Mouse (Mus musculus): ENCODE results near the gene Pfn3.

Pfn3 gene

DNA sequence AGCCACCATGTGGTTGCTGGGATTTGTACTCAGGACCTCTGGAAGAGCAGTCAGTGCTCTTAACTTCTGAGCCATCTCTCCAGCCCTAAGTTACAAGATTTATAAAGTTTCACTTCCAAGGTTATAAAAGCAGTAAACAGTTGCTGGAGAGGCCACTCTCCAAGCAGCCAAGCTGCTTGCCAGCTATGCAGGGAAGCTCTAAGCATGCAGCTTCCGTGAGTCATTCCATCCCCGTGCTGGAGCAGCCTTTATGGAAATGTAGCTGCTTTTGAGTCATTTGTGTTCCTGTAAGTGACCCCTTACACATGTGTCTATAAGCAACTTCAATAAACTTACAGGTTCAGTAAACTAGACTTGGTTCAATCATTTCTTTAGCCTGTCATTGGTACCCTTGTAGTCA, 15.5 kb upstream of the Pfn3 start:
- DNase-seq (ENCODE audit: low read depth, low spot score): no peak

DNA sequence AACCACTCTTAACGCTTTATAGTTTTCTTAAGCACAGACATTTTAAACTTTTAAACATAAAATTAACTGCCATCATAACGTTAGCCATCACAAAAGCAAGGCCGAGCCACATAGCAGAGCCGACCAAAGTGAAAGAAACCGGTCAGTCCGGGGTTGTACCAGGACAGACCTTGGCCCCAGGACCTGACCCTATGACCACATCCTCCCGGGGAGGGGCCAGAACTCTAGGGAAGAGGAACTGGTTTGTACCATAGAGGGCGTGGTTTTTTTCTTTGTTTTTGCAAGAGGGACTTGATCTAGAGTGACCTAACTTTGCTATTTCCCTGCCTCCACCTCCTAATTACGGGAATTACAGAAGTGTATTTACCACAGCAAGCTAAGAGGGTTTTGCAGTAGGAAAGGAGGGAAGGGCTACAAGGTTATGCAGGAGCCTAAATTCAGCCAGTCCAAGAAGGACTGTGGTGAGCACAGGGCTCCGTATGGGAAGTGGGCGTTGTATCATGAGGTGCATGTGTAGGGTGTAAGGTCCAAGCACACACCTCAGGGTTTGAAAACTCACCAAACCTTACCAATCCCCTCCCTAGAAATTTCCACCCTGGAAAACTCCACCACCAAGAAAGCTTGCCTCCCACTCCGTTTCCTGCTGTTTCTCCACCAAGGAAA, 14.3 kb upstream of the Pfn3 start:
- no peak for DNase-seq (ENCODE audit: low read depth, low spot score)

DNA sequence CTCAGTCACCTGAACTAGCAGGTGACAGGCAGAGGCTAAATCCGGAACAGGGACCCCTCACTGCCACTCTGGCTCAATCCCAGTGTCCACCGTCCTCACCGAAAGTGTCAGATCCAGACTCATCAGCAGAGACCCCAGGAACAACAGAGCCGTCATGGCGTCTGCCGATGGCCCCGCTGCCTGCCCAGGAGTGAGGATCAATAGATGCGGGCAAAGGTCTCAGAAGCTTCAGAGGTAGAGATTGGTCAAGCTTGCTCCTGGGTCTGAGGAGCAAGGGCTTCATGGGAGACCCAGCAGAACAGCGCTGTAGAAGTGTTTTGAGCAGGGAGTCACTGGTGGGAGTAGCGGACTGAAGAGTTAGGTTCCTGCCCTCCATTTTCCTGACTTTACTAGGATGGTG, 11.6 kb upstream of the Pfn3 start, which contains the start of gene F12:
Gene F12, minus strand, starts transcription at position 181 of the 400 bp plus-strand sequence.
- DNase-seq (ENCODE audit: low read depth, low spot score): no peak

DNA sequence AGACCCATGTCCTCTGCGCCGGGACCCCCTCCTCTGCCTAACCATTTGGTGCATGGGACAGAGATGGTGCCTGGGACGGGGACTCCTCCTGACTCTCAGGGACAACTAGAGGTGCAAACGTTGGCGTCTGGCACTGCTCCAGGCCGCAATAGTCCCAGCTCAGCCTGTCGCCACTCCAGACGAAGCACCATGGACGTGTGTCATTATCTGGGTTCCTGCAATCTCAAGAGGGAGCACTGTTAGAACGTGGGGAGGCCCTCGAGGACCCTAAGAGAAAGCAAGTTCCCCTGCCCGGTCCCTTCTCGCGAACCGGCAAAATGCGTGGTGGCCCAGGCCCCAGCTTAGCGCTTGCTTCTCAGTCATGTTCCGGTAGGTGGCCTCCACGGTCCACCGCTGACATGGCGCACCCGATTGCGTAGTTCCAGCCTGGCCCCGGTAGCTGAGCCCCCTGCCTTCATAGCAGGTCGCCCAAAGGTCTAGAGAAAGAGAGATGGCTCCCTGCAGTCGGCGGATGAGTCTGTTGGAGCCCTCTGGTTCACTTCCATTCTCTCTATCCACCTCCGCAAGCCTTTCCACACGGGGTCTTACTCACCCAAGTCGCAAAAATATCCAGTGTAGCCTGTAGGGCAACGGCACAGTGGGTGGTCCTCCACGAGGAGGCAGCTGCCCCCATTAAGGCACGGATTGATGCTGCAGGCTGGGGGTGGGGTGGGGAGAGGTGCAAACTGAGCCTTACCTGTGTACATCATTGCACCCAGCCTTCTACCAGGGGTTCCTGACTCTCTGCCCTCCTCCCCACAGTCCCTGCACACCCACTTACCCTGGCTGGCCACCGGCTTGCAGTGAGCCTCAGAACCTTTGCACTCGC, 6.1 kb upstream of the Pfn3 start:
- DNase-seq (ENCODE audit: low read depth, low spot score): peak; percentile 27

DNA sequence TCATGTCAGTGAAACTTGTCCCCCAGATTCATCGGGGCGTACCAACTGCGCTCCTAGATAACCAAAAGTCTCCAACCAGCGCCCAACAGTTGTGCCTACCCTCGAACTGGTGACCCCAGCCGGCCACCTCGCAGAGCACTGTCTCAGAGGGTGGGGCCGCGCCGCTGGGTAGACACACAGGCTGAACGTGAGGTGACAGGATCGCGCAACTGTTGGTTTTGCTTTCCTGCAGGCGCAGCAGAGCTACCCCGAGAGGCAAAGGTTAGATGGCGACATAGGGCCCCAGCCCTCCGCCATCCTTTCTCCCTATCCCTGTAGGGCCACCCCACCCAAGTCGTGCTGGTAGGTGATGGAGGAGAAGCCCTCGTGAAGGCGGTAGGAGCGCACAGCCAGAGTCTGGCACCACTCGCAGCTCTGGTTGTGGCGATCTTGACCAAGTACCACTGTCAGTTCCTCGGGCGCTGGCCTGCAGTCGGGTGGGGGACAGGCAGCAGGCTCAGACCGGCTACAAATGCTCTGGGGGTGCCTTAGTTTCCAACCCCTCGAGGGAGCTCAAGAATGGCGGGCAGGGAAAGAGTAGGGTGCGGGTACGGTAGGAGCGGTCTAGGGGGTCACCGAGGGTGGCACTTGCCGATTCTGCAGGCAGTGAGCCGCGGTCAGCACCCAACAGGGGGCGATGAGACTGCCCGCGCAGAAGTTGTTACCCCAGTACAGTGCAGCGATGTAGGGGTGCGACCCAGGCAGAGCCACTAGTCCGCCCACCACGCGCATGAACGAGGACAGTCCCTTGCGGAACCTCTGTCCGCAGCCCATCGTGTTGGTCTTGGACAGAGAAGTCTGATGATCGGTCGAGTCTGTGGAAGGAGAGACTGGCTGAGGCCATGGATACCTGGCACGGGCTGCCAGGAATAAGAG, 5.2 kb upstream of the Pfn3 start:
- DNase-seq (ENCODE audit: low read depth, low spot score): peak; percentile 29

DNA sequence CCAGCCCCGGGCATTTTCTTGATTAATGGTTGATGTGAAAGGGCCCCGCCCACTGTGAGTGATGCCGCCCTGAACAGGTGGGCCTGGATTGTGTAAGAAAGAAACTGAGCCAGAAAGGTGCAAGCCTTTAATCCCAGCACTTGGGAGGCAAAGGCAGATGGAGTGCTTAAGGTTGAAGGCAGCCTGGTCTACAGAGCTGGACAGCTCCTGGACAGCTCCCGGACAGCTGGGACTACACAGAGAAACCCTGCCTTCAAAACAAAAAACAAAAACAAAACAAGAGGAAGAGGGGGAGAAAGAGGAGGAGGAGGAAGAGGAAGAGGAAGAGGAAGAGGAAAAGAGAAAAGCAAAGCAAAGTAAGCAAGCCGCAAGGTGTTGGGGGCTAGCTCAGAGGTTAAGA, 4.1 kb upstream of the Pfn3 start:
- DNase-seq (ENCODE audit: low read depth, low spot score): no peak

DNA sequence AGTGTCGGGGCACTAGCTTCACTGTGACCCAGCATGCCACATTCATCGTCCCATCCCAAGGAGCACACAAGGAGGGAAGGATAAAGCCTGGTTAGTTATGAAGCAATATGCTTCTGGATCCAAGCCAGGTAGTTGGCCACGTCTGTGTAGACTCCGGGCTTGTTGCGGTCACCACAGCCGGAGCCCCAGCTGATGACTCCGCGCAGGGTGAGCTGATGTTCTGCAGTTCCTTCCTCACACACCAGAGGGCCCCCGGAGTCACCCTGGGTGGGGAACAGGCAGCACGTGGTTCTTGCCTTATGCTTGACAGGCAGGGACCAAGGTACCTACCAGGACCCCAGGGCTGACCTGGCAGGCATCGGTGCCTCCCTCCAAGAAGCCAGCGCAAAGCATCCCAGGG, 3.0 kb upstream of the Pfn3 start:
- peak; percentile 85 for DNase-seq (ENCODE audit: low read depth, low spot score)

DNA sequence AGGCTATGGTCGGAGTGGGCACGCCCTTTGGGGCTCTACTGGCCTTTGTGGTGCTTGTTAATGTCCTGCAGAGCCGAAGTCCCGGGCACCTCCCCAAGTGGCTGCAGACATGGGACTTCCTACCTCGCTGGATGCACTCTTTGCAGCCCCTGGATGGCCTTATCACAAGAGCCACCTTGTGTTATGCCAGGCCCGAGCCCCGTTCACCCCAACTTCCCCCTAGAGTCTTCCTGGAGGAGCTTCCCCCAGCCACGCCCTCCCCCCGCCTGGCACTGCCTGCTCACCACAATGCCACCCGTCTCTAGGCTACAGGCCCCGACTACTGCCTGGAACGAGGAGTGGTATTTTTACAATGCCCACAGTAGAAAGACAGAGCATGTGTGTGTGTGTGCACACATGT, 1.7 kb downstream of the Pfn3 start:
- DNase-seq (ENCODE audit: low read depth, low spot score): no peak

DNA sequence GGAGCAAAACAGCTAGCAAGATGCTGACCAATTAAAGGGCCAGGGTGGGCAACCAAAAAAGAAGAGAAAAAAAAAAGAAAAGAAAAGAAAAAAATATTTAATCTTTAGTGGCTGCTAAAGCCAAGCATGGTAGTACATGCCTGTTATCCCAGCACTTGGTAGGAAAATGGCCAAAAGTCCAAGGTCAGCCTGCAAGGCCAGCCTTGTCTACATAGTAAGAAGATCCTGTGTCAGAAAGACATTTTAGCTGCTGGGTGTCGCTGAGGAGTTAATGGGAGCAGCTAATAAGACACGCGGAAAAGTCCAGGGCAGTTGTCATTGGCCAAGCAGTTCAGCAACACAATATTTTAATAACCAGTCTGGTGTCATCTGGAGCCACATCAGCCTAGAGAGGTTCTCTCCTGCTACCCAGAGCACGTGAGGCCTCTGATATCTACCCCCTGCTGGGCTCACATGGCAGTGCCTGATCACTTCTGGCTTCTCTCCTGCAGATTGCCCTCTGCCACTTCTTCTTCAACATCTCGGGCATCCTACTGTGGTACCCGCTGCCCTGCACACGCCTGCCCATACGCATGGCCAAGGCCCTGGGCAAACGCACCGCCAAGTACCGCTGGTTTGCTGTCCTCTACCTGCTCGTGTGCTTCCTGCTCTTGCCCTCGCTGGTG, 2.3 kb downstream of the Pfn3 start:
- no peak for DNase-seq (ENCODE audit: low read depth, low spot score)

DNA sequence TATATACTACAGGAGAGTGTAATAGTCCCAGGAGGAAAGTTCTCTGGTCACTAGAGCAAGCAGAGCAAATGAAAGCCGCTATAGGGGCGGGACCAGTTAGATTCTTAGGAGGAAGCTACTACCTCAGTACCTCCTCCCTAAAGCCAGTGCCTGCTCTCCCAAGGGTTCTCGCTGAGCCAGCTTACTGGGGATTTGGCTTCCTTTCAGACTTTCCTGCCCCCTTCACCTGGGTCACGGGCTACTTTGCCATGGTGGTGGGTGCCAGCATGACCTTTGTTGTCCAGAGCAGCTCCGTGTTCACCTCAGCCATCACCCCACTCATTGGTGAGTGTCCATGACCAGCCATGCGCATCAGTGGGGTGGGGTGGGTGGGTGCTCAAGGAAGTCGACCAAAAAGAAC, 3.2 kb downstream of the Pfn3 start:
- DNase-seq (ENCODE audit: low read depth, low spot score): no peak

DNA sequence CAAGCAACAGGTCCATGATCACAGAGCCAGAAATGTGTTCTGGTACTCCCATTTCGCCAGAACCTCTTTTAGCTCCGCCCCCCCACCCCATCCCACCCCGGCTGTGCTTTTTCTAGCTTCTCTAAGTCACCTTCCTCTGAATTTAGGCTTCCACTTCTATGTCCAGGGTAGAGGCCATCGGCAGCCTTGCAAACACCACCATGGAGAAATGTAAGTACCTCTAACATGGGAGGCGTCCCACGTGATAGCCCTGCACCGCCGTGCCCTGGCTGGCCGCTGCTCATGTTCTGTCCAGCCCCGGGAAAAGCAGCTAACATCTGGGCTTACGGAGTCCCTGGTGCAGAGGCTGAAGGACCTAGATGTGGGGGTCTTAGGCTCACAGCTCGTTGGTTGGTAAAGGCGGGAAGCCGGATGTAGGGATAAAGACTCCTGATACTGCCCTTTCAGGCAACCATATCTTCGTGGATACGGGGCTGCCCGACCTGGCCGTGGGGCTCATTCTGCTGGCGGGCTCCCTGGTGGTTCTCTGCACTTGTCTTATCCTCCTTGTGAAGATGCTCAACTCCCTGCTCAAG, 6.4 kb downstream of the Pfn3 start:
- DNase-seq (ENCODE audit: low read depth, low spot score): no peak

DNA sequence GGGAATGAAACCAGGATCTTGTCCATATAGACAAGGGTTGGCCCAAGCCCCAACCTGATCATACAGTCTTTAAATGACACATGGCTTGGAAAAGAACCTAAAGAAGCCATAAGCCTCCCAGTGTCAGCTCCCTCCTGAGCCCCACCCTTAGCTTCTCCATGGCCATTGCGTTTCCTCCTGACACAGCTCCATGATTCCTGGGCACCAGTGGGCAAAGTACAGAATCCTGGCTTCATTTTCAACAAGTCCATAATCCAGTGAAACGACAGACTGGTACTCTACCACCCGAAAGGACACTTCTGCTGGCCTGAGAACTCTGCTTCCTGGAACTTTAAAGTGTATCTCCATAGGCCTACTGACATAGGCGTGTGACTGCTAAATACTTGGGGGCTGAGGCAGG, 7.7 kb downstream of the Pfn3 start:
- DNase-seq (ENCODE audit: low read depth, low spot score): no peak

DNA sequence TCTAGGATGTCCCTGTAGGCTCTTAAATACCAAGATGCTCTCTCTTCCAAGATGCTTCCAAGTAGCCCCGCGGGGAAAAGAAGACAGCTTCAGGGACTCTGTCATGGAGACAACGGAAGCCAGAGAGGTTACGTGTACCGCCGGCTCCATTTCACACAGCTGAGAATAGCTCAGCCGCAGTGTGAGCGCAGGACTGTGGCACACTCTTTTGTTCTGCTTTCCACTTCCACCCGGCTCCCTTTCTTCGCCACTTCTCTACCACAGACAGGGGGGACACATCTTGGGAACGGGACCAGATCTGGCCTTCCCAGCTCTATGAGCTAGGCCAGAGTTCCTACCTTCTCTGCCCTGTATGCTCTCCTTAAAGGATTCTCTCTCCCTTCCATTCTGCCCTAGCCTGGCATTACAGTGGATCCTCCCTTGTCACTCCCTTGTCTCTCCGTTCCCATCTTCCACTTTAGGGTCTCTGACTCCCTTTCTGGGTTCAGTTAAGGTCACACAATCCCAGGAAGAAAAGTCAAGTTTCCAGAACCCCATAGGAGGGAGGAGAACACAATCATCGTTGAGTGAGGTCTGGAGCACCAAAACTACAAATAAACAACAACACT, 9.1 kb downstream of the Pfn3 start:
- DNase-seq (ENCODE audit: low read depth, low spot score): no peak

DNA sequence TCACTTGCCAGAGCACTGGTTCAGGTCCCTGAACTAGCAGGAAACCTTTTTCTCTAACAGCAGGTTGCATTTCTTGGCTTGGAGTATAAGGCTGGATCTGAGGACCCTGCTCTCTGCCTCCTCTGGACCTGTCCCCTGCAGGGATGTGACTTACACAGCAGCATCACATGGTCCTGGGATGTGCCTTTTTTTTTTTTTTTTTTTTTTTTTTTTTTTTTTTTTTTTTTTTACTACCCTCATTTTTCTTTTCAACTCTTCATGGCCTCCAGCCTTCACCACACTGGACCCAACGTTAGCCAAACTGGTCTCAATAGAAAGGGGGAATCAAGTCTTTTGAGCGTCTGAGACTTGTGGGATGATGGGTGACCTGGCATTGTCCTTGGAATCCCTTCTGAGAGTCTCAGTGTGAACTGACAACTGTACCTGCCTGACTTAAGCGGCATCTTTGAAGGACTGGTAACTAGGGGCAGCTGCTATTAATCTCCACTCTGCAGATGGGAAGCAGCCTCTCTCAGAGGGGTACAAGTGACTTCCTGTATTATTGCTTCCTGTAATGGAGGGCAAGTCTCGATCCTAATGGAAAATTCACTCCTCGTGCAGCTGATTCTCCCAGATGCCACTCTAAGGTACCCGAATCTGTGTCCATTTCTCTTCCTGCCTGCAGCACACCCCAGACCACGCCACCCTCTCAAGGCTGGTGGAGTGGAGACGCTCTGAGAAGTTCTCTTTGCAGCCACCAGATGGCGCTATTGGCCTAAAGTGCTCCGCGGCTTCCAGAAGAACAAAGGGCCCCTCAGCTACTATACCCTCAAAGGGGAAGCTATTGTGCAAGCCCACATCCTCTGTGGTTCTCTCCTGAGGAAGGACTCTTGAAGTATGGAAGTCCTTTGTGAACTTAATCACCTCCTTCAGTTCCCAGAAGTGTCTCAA, 9.9 kb downstream of the Pfn3 start:
- peak; percentile 85 for DNase-seq (ENCODE audit: low read depth, low spot score)

DNA sequence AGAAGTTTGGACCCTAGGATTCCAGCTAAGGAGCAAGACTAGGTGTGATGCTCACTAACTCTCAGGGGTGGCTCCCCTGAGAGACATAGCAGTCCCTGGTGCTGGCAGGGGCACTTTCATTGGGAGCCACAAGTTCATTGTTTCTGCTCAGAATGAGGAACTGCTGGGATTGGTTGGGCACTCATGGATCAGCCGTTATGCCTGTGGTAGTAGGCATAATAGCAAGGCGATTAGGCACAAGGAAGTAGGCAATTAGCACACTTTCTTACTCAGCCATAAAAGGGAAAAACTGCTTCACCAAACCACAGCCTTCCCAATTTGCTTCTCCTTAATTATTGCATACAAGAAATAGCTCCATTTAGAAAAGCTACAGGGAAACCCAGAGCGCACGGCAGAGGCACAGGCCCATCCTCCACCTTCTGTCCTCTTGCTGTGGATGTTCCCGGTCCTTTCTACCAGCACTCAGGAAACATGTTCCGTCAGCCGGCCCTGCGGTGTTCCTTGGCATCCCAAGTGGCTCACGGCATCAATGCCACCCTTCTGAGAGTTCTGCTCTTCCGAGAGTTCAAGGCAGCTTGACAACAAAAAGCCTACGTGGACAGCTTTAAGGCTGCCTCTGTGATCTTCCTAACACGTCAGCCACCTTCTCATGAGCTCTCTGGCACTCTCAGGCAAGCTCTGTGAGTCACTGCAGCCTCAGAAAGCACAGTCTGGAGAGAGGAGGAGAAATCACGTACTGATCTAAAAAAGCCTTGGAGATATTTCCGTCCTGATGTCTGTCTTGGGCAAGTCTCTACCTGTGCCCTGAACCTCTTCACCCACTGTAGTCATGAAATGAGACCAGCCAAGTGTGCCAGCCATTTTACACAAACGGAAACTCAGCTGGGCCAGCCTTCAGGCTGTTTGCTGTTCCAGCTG, 10.8 kb downstream of the Pfn3 start:
- no peak for DNase-seq (ENCODE audit: low read depth, low spot score)

DNA sequence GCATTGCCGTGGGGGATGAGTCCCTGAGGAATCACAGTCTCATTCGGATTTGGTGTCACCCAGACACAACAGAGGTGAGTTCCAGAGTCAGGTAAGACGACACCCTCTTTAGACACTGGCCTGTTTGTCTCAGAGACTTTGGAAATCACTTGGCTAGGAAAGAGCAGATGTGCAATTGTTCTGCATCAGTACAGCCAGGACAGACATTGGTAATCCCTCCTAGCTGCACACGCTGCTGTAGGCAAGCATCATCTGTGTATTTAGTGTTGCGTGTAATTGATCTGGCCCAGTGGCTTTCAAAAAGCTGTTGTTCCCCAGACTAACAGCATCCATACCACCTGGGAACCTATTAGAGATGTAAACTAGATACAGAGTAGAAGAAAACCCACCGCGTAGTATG, 11.8 kb downstream of the Pfn3 start:
- no peak for DNase-seq (ENCODE audit: low read depth, low spot score)

DNA sequence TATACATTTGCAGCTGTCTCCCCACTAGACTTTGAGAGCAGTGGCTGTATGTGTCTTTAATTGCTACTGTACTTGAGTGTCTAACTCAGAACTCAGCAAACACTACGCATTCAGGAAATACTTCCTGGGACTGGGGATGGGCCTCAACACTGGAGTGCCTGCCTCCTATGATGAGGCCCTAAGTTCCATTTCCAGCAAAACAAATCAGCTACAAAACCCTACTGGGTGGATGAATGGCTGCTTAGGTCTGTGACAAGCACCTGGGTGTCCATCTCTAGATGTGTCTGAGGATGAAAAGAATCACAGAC, 15.0 kb downstream of the Pfn3 start:
- no peak for DNase-seq (ENCODE audit: low read depth, low spot score)

DNA sequence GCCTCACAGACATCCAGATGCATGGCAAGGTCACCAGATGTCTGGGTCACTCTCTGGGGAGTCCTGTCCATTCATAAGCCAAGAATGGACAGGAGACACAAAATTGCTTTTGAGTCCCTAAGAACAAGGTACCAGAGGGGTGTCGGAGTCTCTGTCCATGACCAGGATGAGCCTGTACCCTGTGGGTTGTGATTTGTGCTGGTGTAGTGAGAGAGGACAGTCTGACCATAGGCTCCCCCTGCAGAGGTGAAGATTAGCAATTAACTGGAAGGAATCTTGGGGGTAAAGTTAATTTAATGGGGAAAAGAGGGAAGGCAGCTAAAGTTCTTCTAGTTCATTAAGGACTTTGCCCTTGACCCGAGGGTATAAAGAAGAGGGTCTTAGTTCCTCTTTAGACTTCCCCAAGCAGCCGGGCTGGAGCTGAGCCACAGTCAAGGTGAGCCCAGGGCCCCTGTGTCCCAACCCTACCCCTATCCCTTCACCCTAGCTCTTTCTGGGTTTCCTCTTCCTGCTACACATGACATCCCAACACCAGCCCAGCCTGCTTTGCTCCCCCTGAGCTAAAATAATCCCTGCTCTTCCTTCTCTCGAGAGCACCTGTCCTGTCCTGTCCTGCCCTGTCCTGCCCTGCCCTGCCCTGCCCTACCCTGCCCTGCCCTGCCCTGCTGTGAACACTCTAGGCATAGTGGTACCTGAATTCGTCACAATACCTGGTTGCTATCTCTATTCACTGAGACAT, 15.6 kb downstream of the Pfn3 start:
- no peak for DNase-seq (ENCODE audit: low read depth, low spot score)
